Mouse (Mus musculus): ENCODE data around the gene Pnldc1. TPM values are rescaled to one million over a fixed set of nuclear protein-coding genes. Genes with fewer than 3 reads are reported as not detected.

Pnldc1 gene
- polyA plus RNA-seq, 1 experiment = 0.05 TPM

- no peak overlapping the region for H3ac ChIP-seq (ENCODE audit: control insufficient read depth, insufficient read length)
- H3K4me2 ChIP-seq (ENCODE audit: low read depth) = no peak overlapping the region
- no peak overlapping the region for H3K4me3 ChIP-seq
- H3K79me2 ChIP-seq (ENCODE audit: control insufficient read depth, insufficient read depth) = no peaks in the 10 kb centered on the region
- no peaks in the 10 kb centered on the region for H3K36me3 ChIP-seq (ENCODE audit: control insufficient read depth, insufficient read depth)
- TF ChIP-seq CEBPB (IDR thresholded peaks at IDR 0.05; ENCODE audit: insufficient read depth, poor library complexity, severe bottlenecking) = no peak
- H3K27me3 ChIP-seq (ENCODE audit: control insufficient read depth, insufficient read depth, insufficient read length) = no peaks in the 10 kb centered on the region
Observed at GRCm38 (mm10) chr17:12886620-12887019, 23.4 kb downstream of the Pnldc1 start.

DNA sequence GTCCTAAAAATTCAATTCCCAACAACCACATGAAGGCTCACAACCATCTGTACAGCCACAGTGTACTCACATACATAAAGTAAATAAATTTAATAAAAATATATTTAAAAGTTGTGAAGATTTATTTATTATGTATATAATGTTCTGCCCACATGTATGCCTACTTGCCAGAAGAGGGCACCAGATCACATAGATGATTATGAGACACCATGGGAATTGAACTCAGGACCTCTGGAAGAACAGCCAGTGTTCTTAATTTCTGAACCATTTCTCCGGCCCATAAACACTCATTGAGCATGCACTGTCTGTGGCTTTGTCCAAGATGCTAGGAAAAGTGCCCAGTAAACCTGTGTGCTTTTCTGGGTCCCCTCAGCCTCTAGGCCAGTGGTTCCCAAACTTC lies 28.8 kb downstream of the Pnldc1 start:
- Histone ChIP-seq H3K27me3 (ENCODE audit: control insufficient read depth, insufficient read depth, insufficient read length) (peaks cover 5% of the 10 kb centered on the region), H3K4me2 (ENCODE audit: low read depth) (no peak overlapping the region), H3ac (ENCODE audit: control insufficient read depth, insufficient read length) (no peak overlapping the region), H3K36me3 (ENCODE audit: control insufficient read depth, insufficient read depth) (no peaks in the 10 kb centered on the region), H3K79me2 (ENCODE audit: control insufficient read depth, insufficient read depth) (no peaks in the 10 kb centered on the region), H3K4me3 (no peak overlapping the region)
- no peak for TF ChIP-seq E2F4 (IDR thresholded peaks at IDR 0.05; ENCODE audit: insufficient read depth)

DNA sequence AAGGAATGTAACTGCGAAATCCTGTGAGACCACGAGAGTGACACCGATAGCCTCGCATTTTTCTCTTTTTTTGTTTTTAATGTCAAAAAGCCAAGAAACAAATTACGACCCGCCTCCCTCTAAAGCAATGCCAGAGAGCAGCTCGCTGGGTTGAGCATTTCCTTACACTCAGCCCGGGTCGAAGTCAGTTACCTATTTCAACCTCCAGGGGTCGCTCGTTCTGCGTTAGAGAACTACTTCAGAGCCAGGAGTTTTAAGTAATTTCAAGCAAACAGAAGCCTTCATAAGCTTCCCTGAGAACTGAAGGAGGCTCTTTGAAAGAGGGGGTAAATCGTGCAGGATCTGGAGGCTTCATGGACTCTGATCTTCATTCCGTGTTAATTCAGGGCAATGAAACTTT lies 29.9 kb downstream of the Pnldc1 start:
- H3K36me3 ChIP-seq (ENCODE audit: control insufficient read depth, insufficient read depth) = no peaks in the 10 kb centered on the region
- peaks cover 5% of the 10 kb centered on the region for H3K27me3 ChIP-seq (ENCODE audit: control insufficient read depth, insufficient read depth, insufficient read length)
- peak overlapping the region; percentile 68 for H3K4me2 ChIP-seq (ENCODE audit: low read depth)
- no peaks in the 10 kb centered on the region for H3K79me2 ChIP-seq (ENCODE audit: control insufficient read depth, insufficient read depth)
- H3ac ChIP-seq (ENCODE audit: control insufficient read depth, insufficient read length) = no peak overlapping the region
- TF ChIP-seq USF1 (IDR thresholded peaks at IDR 0.05; ENCODE audit: low read depth) (no peak), E2F4 (IDR thresholded peaks at IDR 0.05; ENCODE audit: insufficient read depth) (no peak)
- H3K4me3 ChIP-seq = no peak overlapping the region

DNA sequence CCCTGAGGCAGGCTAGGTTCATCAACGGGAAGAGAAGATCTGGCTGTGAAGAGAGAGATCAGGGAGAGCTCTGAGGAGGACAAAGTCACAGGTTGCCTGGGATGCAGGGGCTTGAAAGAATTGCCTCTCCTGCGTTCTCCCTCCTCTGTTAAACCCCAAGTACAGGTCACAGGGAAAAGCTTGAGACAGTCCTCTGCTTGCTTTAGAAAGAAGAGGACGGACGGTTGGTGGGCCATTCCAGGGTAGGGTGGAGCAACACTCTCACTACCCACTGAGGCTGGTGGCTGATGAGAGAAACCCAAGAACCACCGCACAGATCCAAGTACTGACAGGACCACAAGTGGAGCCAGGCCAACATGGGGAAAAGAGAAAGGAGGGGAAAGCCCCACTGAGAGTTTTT lies 34.3 kb downstream of the Pnldc1 start, which contains the start of gene Mrgprh:
TSS of gene Mrgprh (plus strand) at position 301 of the 400 bp plus-strand sequence.
- TF ChIP-seq POLR2AphosphoS2 (IDR thresholded peaks at IDR 0.05; ENCODE audit: insufficient read length, low read depth) = no peak
- TF ChIP-seq SRF (IDR thresholded peaks at IDR 0.05; ENCODE audit: control insufficient read depth, insufficient read length, low read depth) = no peak
- TF ChIP-seq USF1 (IDR thresholded peaks at IDR 0.05; ENCODE audit: low read depth) = no peak
- TF ChIP-seq CEBPB (IDR thresholded peaks at IDR 0.05; ENCODE audit: insufficient read depth, poor library complexity, severe bottlenecking) = no peak
- TF ChIP-seq POLR2A (IDR thresholded peaks at IDR 0.05; ENCODE audit: insufficient read length, low read depth) = no peak
- no peak for TF ChIP-seq MYOG (IDR thresholded peaks at IDR 0.05; ENCODE audit: control insufficient read depth in 1 of 3, insufficient read depth in 1 of 3, insufficient read length in 2 of 3, low read depth in 2 of 3)
- no peak for TF ChIP-seq TCF3 (IDR thresholded peaks at IDR 0.05; ENCODE audit: insufficient read length, low read depth)
- TF ChIP-seq MAX (IDR thresholded peaks at IDR 0.05; ENCODE audit: low read depth) = no peak
- no peak for TF ChIP-seq TCF12 (IDR thresholded peaks at IDR 0.05; ENCODE audit: insufficient read depth, poor library complexity, severe bottlenecking)
- TF ChIP-seq MYOD1 (IDR thresholded peaks at IDR 0.05; ENCODE audit: control insufficient read depth in 1 of 3, insufficient read length in 2 of 3, low read depth in 2 of 3) = no peak
- no peak for TF ChIP-seq E2F4 (IDR thresholded peaks at IDR 0.05; ENCODE audit: insufficient read depth)
- no peak for TF ChIP-seq REST (IDR thresholded peaks at IDR 0.05; ENCODE audit: insufficient read depth, insufficient read length)
- Histone ChIP-seq H3K4me2 (ENCODE audit: low read depth) (no peak within 1 kb of the TSS), H3K79me2 (ENCODE audit: control insufficient read depth, insufficient read depth) (no peaks in the 10 kb centered on the region), H3ac (ENCODE audit: control insufficient read depth, insufficient read length) (no peak within 1 kb of the TSS), H3K27me3 (ENCODE audit: control insufficient read depth, insufficient read depth, insufficient read length) (peaks cover 38% of the 10 kb centered on the region), H3K36me3 (ENCODE audit: control insufficient read depth, insufficient read depth) (no peaks in the 10 kb centered on the region), H3K4me3 (no peak within 1 kb of the TSS)

DNA sequence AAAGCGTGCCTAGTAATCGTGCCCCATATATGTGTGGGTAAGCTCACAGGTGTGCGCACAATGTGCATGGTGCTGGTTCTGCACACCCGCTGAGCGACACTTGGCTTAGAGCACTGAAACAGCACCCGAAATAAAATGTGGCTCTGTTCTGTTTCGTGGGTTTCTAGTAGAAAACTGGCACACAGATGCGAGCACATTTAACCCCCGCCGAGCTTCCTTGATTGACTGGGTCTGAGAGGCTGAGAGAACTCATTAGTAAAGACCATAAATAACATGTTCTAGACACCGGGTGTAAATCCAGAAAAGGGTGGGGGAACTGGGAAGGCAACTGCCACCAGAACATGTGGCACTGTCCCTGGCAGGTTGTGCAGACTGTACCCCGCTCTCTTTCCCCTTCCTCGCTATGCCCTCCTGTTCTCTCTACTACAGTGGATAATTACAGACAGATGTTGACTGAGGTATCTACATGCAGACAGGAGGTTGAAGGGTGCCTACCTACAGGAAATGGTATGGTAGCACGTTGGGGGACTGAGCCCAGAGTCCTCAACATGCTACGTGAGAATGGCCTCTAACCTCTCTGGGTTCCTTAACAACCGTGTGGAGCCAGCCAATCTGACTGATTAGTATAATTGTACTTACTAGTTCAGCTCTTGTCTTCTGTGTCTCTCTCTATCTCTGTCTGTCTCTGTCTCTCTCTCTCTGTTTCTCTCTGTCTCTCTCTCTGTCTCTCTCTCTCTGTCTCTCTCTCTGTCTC lies 37.6 kb downstream of the Pnldc1 start:
- TF ChIP-seq MYOD1 (IDR thresholded peaks at IDR 0.05; ENCODE audit: control insufficient read depth in 1 of 3, insufficient read length in 2 of 3, low read depth in 2 of 3) = no peak
- no peak for TF ChIP-seq CEBPB (IDR thresholded peaks at IDR 0.05; ENCODE audit: insufficient read depth, poor library complexity, severe bottlenecking)
- no peak for TF ChIP-seq POLR2A (IDR thresholded peaks at IDR 0.05; ENCODE audit: insufficient read length, low read depth)
- H3K36me3 ChIP-seq (ENCODE audit: control insufficient read depth, insufficient read depth) = no peaks in the 10 kb centered on the region
- no peak overlapping the region for H3ac ChIP-seq (ENCODE audit: control insufficient read depth, insufficient read length)
- H3K4me3 ChIP-seq = no peak overlapping the region
- no peak overlapping the region for H3K4me2 ChIP-seq (ENCODE audit: low read depth)
- no peaks in the 10 kb centered on the region for H3K79me2 ChIP-seq (ENCODE audit: control insufficient read depth, insufficient read depth)
- H3K27me3 ChIP-seq (ENCODE audit: control insufficient read depth, insufficient read depth, insufficient read length) = peaks cover 40% of the 10 kb centered on the region

GRCm38 (mm10) chr17:12868640-12869039 lies 41.4 kb downstream of the Pnldc1 start:
- Histone ChIP-seq H3K4me2 (ENCODE audit: low read depth) (no peak overlapping the region), H3K4me3 (no peak overlapping the region), H3ac (ENCODE audit: control insufficient read depth, insufficient read length) (no peak overlapping the region), H3K79me2 (ENCODE audit: control insufficient read depth, insufficient read depth) (no peaks in the 10 kb centered on the region), H3K36me3 (ENCODE audit: control insufficient read depth, insufficient read depth) (no peaks in the 10 kb centered on the region), H3K27me3 (ENCODE audit: control insufficient read depth, insufficient read depth, insufficient read length) (peaks cover 40% of the 10 kb centered on the region)
- no peak for TF ChIP-seq MAX (IDR thresholded peaks at IDR 0.05; ENCODE audit: low read depth)
- no peak for TF ChIP-seq TCF3 (IDR thresholded peaks at IDR 0.05; ENCODE audit: insufficient read length, low read depth)
- TF ChIP-seq TCF12 (IDR thresholded peaks at IDR 0.05; ENCODE audit: insufficient read depth, poor library complexity, severe bottlenecking) = no peak
- TF ChIP-seq POLR2AphosphoS2 (IDR thresholded peaks at IDR 0.05; ENCODE audit: insufficient read length, low read depth) = no peak
- TF ChIP-seq REST (IDR thresholded peaks at IDR 0.05; ENCODE audit: insufficient read depth, insufficient read length) = no peak
- no peak for TF ChIP-seq SRF (IDR thresholded peaks at IDR 0.05; ENCODE audit: control insufficient read depth, insufficient read length, low read depth)
- no peak for TF ChIP-seq E2F4 (IDR thresholded peaks at IDR 0.05; ENCODE audit: insufficient read depth)
- TF ChIP-seq POLR2A (IDR thresholded peaks at IDR 0.05; ENCODE audit: insufficient read length, low read depth) = no peak
- no peak for TF ChIP-seq USF1 (IDR thresholded peaks at IDR 0.05; ENCODE audit: low read depth)
- no peak for TF ChIP-seq MYOG (IDR thresholded peaks at IDR 0.05; ENCODE audit: control insufficient read depth in 1 of 3, insufficient read depth in 1 of 3, insufficient read length in 2 of 3, low read depth in 2 of 3)
- no peak for TF ChIP-seq CEBPB (IDR thresholded peaks at IDR 0.05; ENCODE audit: insufficient read depth, poor library complexity, severe bottlenecking)
- TF ChIP-seq MYOD1 (IDR thresholded peaks at IDR 0.05; ENCODE audit: control insufficient read depth in 1 of 3, insufficient read length in 2 of 3, low read depth in 2 of 3) = no peak

Measured in myocyte (in vitro differentiated cells).